Mouse (Mus musculus): Measurements from ENCODE around the gene Galc. TPM values are rescaled to one million over a fixed set of nuclear protein-coding genes. Genes with fewer than 3 reads are reported as not detected.

The Galc gene
- polyA plus RNA-seq, 1 experiment from 2014 or later: 7.5 TPM

Other genes starting within 250 kb of the Galc start
- 2.5 and 4.7 TPM in 2 replicates for gene Gpr65, start 9.2 kb upstream of the Galc start, polyA plus RNA-seq (2014; fragmentation: Nextera tagmentation; extraction: Ambion mirVana)

Measured in embryonic facial prominence, embryonic 14.5 days (tissue).